Mouse (Mus musculus): Measurements from ENCODE around the gene Tgif1.

The Tgif1 gene

GRCm38 (mm10) chr17:70806600-70806999 lies 46.7 kb downstream of the Tgif1 start:
- DNase-seq (ENCODE audit: low read depth, low spot score) = no peak

DNA sequence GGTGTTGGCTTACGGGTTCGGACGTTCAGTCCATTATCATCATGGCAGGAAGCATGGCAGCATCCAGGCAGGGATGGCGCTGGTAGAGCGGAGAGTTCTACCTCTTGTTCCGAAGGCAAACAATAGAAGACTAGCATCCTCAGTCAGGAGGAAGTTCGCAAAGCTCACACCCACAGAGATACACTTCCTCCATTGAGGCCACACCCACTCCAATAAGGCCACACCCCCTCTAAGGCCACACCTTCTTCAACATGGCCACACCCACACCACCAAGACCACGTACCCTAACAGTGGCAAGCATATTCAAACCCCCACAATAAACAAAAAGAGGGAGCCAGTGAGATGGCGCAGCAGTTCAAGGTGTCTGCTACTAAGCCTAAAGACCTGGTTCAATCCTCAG lies 47.5 kb downstream of the Tgif1 start:
- no peak for DNase-seq (ENCODE audit: low read depth, low spot score)

GRCm38 (mm10) chr17:70802022-70802421 lies 51.3 kb downstream of the Tgif1 start:
- no peak for DNase-seq (ENCODE audit: low read depth, low spot score)

GRCm38 (mm10) chr17:70799266-70799665 lies 54.1 kb downstream of the Tgif1 start:
- DNase-seq (ENCODE audit: low read depth, low spot score) = no peak

- DNase-seq (ENCODE audit: low read depth, low spot score) = no peak
Measured at GRCm38 (mm10) chr17:70797773-70798045, 55.6 kb downstream of the Tgif1 start.

- DNase-seq (ENCODE audit: low read depth, low spot score) = no peak
Measured at GRCm38 (mm10) chr17:70796940-70797772, 56.2 kb downstream of the Tgif1 start.

DNA sequence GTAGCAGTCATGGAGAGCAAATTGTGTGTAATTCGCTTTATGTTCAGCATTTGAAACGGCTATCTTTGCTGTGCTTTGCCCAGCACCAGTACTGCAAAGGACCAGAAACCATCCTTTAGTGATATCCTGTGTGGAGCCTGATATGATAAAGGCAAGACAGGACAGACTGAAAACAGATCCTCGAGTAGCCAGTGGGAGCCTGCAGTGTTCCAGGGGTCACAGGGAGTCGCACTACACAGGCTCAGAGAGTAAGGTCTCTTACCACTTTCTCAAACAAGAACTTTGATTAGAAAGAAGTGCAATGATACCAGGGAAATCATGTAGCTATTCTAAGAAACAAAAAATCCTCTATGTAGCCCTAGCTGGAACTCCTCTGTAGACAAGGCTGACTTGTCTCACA lies 58.1 kb downstream of the Tgif1 start:
- DNase-seq (ENCODE audit: low read depth, low spot score) = no peak

DNA sequence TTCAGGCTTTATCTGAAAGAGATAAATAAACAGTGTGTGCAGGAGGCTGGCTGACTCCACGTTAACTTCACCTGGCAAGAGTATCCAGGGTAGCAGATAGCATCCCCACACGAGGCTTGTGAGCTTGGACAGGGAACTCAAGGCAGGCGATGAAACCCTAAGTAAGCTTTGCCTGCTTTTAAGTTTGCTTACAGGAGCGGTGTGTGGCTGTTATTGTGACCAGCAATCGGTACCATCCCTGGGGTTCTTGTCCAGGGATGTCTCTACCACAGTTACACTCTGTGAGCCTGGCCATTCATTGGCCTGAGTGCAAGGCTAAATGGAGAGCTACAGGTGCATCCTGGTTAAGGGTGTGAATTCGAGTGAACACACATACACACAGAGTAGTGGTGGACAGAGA lies 58.6 kb downstream of the Tgif1 start:
- no peak for DNase-seq (ENCODE audit: low read depth, low spot score)

DNA sequence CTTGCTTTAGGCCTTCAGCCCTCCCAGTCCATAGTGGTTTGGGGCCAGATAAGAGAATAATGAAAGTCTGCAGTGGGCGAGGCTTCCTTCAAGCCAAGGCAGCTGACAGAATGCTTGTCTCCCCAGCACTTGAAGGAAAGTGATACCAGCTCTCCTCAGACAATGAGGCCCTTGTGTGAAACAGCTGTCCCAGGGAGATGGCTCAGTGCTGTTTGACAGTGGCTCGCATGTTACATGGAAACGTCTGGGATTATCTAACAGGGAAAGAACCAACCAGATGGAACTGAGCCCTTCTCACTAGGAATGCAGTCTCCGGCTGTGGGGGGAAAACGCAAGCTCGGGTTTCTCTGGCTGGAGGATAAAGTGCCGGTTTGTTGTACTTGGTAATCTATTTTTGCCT lies 59.1 kb downstream of the Tgif1 start:
- DNase-seq (ENCODE audit: low read depth, low spot score) = no peak

Data from c-Kit-negative CD71-positive TER-119-positive erythroid progenitor cells, embryonic 14.5 days (primary cell).